Mouse (Mus musculus) midbrain, embryonic 12.5 days (tissue): ENCODE measurements around the gene Mad1l1. TPM values are rescaled to one million over a fixed set of nuclear protein-coding genes. Genes with fewer than 3 reads are reported as not detected.
A peak's percentile ranks its signal among the peaks of the same experiment; 100 is the strongest.
"Not testable (repeated sequence)": the region's sequence is repeated elsewhere in the genome, so short reads cannot be mapped to it uniquely, and the experiment has no call there.

ENCODE experiments used
- ATAC-seq: fragments of 200-750 bp; cut with Nextera tagmentation; 2 replicates; pipeline ENCODE4 v1.8.0; 2017; ENCODE audit warnings: low read depth, moderate TSS enrichment, moderate library complexity; ENCODE audit not compliant: low FRiP score
- H3K27ac ChIP-seq: fragments of 300-500 bp; sonication (generic); replicated peaks from 2 replicates; pipeline ENCODE4 v1.5.1; 2016; ENCODE audit warnings: mild to moderate bottlenecking
- H3K27me3 ChIP-seq: fragments of 300-500 bp; sonication (generic); 2 replicates; pipeline ENCODE4 v1.6.1; 2016; ENCODE audit warnings: mild to moderate bottlenecking
- H3K36me3 ChIP-seq: fragments of 300-500 bp; sonication (generic); 2 replicates; pipeline ENCODE4 v1.6.1; 2016
- H3K4me1 ChIP-seq: fragments of 300-500 bp; sonication (generic); 2 replicates; pipeline ENCODE4 v1.6.1; 2016
- H3K4me2 ChIP-seq: fragments of 300-500 bp; sonication (generic); replicated peaks from 2 replicates; pipeline ENCODE4 v1.6.1; 2016; ENCODE audit warnings: mild to moderate bottlenecking, moderate library complexity
- H3K4me3 ChIP-seq: fragments of 300-500 bp; sonication (generic); 2 replicates; pipeline ENCODE4 v1.5.1; 2016; ENCODE audit warnings: mild to moderate bottlenecking
- H3K9ac ChIP-seq: fragments of 300-500 bp; sonication (generic); replicated peaks from 2 replicates; pipeline ENCODE4 v1.6.1; 2016; ENCODE audit warnings: mild to moderate bottlenecking, moderate library complexity
- H3K9me3 ChIP-seq: fragments of 300-500 bp; sonication (generic); 2 replicates; pipeline ENCODE4 v1.6.1; 2016; ENCODE audit warnings: mild to moderate bottlenecking
- whole genome bisulfite sequencing: fragments of 180-500 bp; shearing (Covaris S2); methylation state at CpG from one replicate; pipeline ENCODE4 v1.1.7; 2016; 5-methylcytosine and 5-hydroxymethylcytosine counted together
- polyA plus RNA-seq: library from polyadenylated mRNA; unstranded; fragments of >200 nt; fragmentation: Nextera tagmentation; extraction: Ambion mirVana; gene quantifications from 2 replicates; pipeline ENCODE4 v1.2.1, GENCODE M21; 2016

Mad1l1 gene
- 47.8 and 48.7 TPM in 2 replicates for polyA plus RNA-seq

- H3K4me3 ChIP-seq = peak within 1 kb of the TSS; percentile 88
- WGBS = under 1% methylated on average over 55 of the region's 60 CpGs
- 0 out of 2 replicates have a peak, but pooled peaks cover 5% of the 10 kb centered on the region for H3K36me3 ChIP-seq
- peak within 1 kb of the TSS; percentile 99 for H3K9ac ChIP-seq
- H3K27me3 ChIP-seq = no peaks in the 10 kb centered on the region
- no peaks in the 10 kb centered on the region for H3K9me3 ChIP-seq
- ATAC-seq = peak; percentile 90
- peak within 1 kb of the TSS; percentile 79 for H3K27ac ChIP-seq
- H3K4me1 ChIP-seq = peaks cover 18% of the 10 kb centered on the region
- H3K4me2 ChIP-seq = peak within 1 kb of the TSS; percentile 73
These were observed at the start of gene Mad1l1, which contains the start of gene Nudt1 for GRCm38 (mm10) chr5:140321042-140321755. Mad1l1 (minus strand) TSS chr5:140321552. Nudt1 (plus strand) TSS chr5:140321656.

GRCm38 (mm10) chr5:140370446-140371254, 49.3 kb upstream of the Mad1l1 start:
- H3K9me3 ChIP-seq = no peaks in the 10 kb centered on the region
- no peak overlapping the region for H3K27ac ChIP-seq
- H3K36me3 ChIP-seq = no peaks in the 10 kb centered on the region; the same call in 1 of the 2 replicates
- no peaks in the 10 kb centered on the region for H3K27me3 ChIP-seq
- H3K4me1 ChIP-seq = peaks cover 6% of the 10 kb centered on the region; the same call in 1 of the 2 replicates
- no peak overlapping the region for H3K9ac ChIP-seq
- ATAC-seq = no peak
- H3K4me2 ChIP-seq = no peak overlapping the region
- no peak overlapping the region for H3K4me3 ChIP-seq
- 92% methylated on average over 6 of the region's 6 CpGs for WGBS

- Histone ChIP-seq H3K27ac (no peak overlapping the region), H3K9ac (no peak overlapping the region), H3K4me1 (peaks cover 6% of the 10 kb centered on the region; the same call in 1 of the 2 replicates), H3K27me3 (no peaks in the 10 kb centered on the region), H3K36me3 (no peaks in the 10 kb centered on the region; the same call in 1 of the 2 replicates), H3K4me3 (no peak overlapping the region), H3K9me3 (no peaks in the 10 kb centered on the region), H3K4me2 (no peak overlapping the region)
- 94% methylated on average over 2 of the region's 2 CpGs for WGBS
- no peak for ATAC-seq
These were observed 48.1 kb upstream of the Mad1l1 start for GRCm38 (mm10) chr5:140369466-140369865.

GRCm38 (mm10) chr5:140368926-140369325, 47.6 kb upstream of the Mad1l1 start:
- H3K27me3 ChIP-seq = no peaks in the 10 kb centered on the region
- WGBS = 96% methylated on average over 4 of the region's 4 CpGs
- H3K9me3 ChIP-seq = 0 out of 2 replicates have a peak, but pooled peaks cover under 1% of the 10 kb centered on the region
- no peak overlapping the region for H3K4me2 ChIP-seq
- no peak overlapping the region for H3K9ac ChIP-seq
- H3K4me3 ChIP-seq = no peak overlapping the region
- ATAC-seq = no peak
- no peak overlapping the region for H3K27ac ChIP-seq
- H3K36me3 ChIP-seq = no peaks in the 10 kb centered on the region; the same call in 1 of the 2 replicates
- 0 out of 2 replicates have a peak, but pooled peaks cover under 1% of the 10 kb centered on the region for H3K4me1 ChIP-seq

- H3K4me2 ChIP-seq, H3K4me3 ChIP-seq, H3K27ac ChIP-seq, H3K9me3 ChIP-seq, H3K9ac ChIP-seq, H3K36me3 ChIP-seq, H3K27me3 ChIP-seq, ATAC-seq, H3K4me1 ChIP-seq: not testable (repeated sequence)
- WGBS = 83% methylated on average over 2 of the region's 2 CpGs
These were observed 46.8 kb upstream of the Mad1l1 start for GRCm38 (mm10) chr5:140368126-140368525.

GRCm38 (mm10) chr5:140364415-140364814, 43.1 kb upstream of the Mad1l1 start:
- H3K9ac ChIP-seq = no peak overlapping the region
- no peaks in the 10 kb centered on the region for H3K27me3 ChIP-seq
- H3K4me3 ChIP-seq = no peak overlapping the region
- ATAC-seq = no peak
- no peaks in the 10 kb centered on the region for H3K4me1 ChIP-seq
- WGBS = 93% methylated on average over 5 of the region's 5 CpGs
- H3K4me2 ChIP-seq = no peak overlapping the region
- peaks cover 3% of the 10 kb centered on the region; the same call in 1 of the 2 replicates for H3K36me3 ChIP-seq
- H3K27ac ChIP-seq = no peak overlapping the region
- H3K9me3 ChIP-seq = peaks cover 7% of the 10 kb centered on the region; the same call in 1 of the 2 replicates

- Histone ChIP-seq H3K4me1 (no peaks in the 10 kb centered on the region), H3K4me2 (no peak overlapping the region), H3K9ac (peak overlapping the region; percentile 31; the same call in 1 of the 2 replicates), H3K27me3 (no peaks in the 10 kb centered on the region), H3K4me3 (no peak overlapping the region), H3K27ac (no peak overlapping the region), H3K36me3 (peaks cover 37% of the 10 kb centered on the region), H3K9me3 (peaks cover 7% of the 10 kb centered on the region; the same call in 1 of the 2 replicates)
- 80% methylated on average over 14 of the region's 14 CpGs for WGBS
- ATAC-seq = no peak
These were observed 38.8 kb upstream of the Mad1l1 start for GRCm38 (mm10) chr5:140359930-140360674.

- no peak for ATAC-seq
- no peak overlapping the region for H3K9ac ChIP-seq
- H3K36me3 ChIP-seq = peaks cover 63% of the 10 kb centered on the region
- no peak overlapping the region for H3K4me3 ChIP-seq
- 87% methylated on average over 3 of the region's 3 CpGs for WGBS
- no peaks in the 10 kb centered on the region for H3K27me3 ChIP-seq
- no peaks in the 10 kb centered on the region for H3K4me1 ChIP-seq
- H3K9me3 ChIP-seq = no peaks in the 10 kb centered on the region
- H3K4me2 ChIP-seq = no peak overlapping the region
- no peak overlapping the region for H3K27ac ChIP-seq
These were observed 36.1 kb upstream of the Mad1l1 start for GRCm38 (mm10) chr5:140357466-140357865.

GRCm38 (mm10) chr5:140355934-140356333, 34.6 kb upstream of the Mad1l1 start:
- no peak overlapping the region for H3K27ac ChIP-seq
- H3K4me3 ChIP-seq = no peak overlapping the region
- no peaks in the 10 kb centered on the region for H3K4me1 ChIP-seq
- no peak for ATAC-seq
- WGBS = 87% methylated on average over 11 of the region's 11 CpGs
- no peak overlapping the region for H3K9ac ChIP-seq
- no peaks in the 10 kb centered on the region for H3K27me3 ChIP-seq
- no peaks in the 10 kb centered on the region for H3K9me3 ChIP-seq
- H3K36me3 ChIP-seq = peaks cover 78% of the 10 kb centered on the region
- no peak overlapping the region for H3K4me2 ChIP-seq

- Histone ChIP-seq H3K36me3 (peaks cover 72% of the 10 kb centered on the region), H3K27ac (no peak overlapping the region), H3K4me3 (no peak overlapping the region), H3K4me2 (no peak overlapping the region), H3K27me3 (no peaks in the 10 kb centered on the region), H3K4me1 (no peaks in the 10 kb centered on the region), H3K9ac (no peak overlapping the region), H3K9me3 (no peaks in the 10 kb centered on the region)
- WGBS = 94% methylated on average over 6 of the region's 6 CpGs
- no peak for ATAC-seq
These were observed 31.0 kb upstream of the Mad1l1 start for GRCm38 (mm10) chr5:140352352-140352751.

GRCm38 (mm10) chr5:140350731-140351497, 29.6 kb upstream of the Mad1l1 start:
- no peak overlapping the region for H3K4me3 ChIP-seq
- H3K9ac ChIP-seq = no peak overlapping the region
- H3K9me3 ChIP-seq = no peaks in the 10 kb centered on the region
- H3K36me3 ChIP-seq = peaks cover 66% of the 10 kb centered on the region
- WGBS = 93% methylated on average over 8 of the region's 8 CpGs
- H3K27ac ChIP-seq = no peak overlapping the region
- H3K4me1 ChIP-seq = no peaks in the 10 kb centered on the region
- ATAC-seq = no peak
- no peaks in the 10 kb centered on the region for H3K27me3 ChIP-seq
- H3K4me2 ChIP-seq = no peak overlapping the region
